8 mouse cellular contexts compared by ENCODE assay signal in genomic region chrX:85048141-85049110, GRCm38 (mm10).
DNase-seq lines count a peak whose midpoint lies in the region; ATAC-seq and TF ChIP-seq lines count a peak whose summit lies in the region.

No protein-coding gene starts in this region.

- ATAC-seq in erythroid progenitor cell, adult 5-6 weeks (replicated peaks; ENCODE audit: low FRiP score, poor library complexity, severe bottlenecking) = peak; percentile 68
- ATAC-seq in heart, embryonic 14.5 days (ENCODE audit: insufficient number of reproducible peaks, insufficient read depth, low FRiP score, low read depth) = peak; percentile 83
- peak; percentile 97 for ATAC-seq in kidney, embryonic 16.5 days (ENCODE audit: low FRiP score, low TSS enrichment)
- peak; percentile 90 for ATAC-seq in liver, embryonic 14.5 days (ENCODE audit: insufficient read depth)
- peak; percentile 92 for ATAC-seq in neural tube, embryonic 11.5 days (ENCODE audit: insufficient read depth, low FRiP score, low TSS enrichment)

- no peaks in the 10 kb centered on the region for H3K36me3 ChIP-seq in heart, embryonic 14.5 days (ENCODE audit: control insufficient read depth, insufficient read depth, low read length)
- H3K36me3 ChIP-seq in kidney, embryonic 16.5 days (ENCODE audit: insufficient read depth, low read length) = no peaks in the 10 kb centered on the region
- H3K36me3 ChIP-seq in liver, embryonic 14.5 days (replicated peaks; ENCODE audit: control insufficient read depth, insufficient read depth, low read depth) = no peaks in the 10 kb centered on the region
- H3K36me3 ChIP-seq in neural tube, embryonic 11.5 days (ENCODE audit: control insufficient read depth, insufficient read depth, low read length) = no peaks in the 10 kb centered on the region
- H3K36me3 ChIP-seq in testis, adult 2 months (ENCODE audit: control insufficient read depth, insufficient read depth, low read length) = no peaks in the 10 kb centered on the region

- H3K4me1 ChIP-seq in heart, embryonic 14.5 days (ENCODE audit: control insufficient read depth in 2 of 2, insufficient read depth in 2 of 2, low read length in 2 of 2) = no peaks in the 10 kb centered on the region; a peak in 1 of 4 replicates
- no peaks in the 10 kb centered on the region for H3K4me1 ChIP-seq in kidney, embryonic 16.5 days (ENCODE audit: insufficient read depth, low read length)
- H3K4me1 ChIP-seq in liver, embryonic 14.5 days (replicated peaks; ENCODE audit: control insufficient read depth in 2 of 2, insufficient read depth in 2 of 2, low read length in 1 of 2) = no peaks in the 10 kb centered on the region
- H3K4me1 ChIP-seq in neural tube, embryonic 11.5 days (ENCODE audit: control insufficient read depth, insufficient read depth, low read length) = no peaks in the 10 kb centered on the region
- H3K4me1 ChIP-seq in testis, adult 2 months (ENCODE audit: control insufficient read depth, insufficient read depth, low read length) = no peaks in the 10 kb centered on the region

- H3K9me3 ChIP-seq in heart, embryonic 14.5 days (ENCODE audit: control insufficient read depth, low read length) = no peaks in the 10 kb centered on the region
- no peaks in the 10 kb centered on the region for H3K9me3 ChIP-seq in kidney, embryonic 16.5 days (ENCODE audit: low read length)
- H3K9me3 ChIP-seq in liver, embryonic 14.5 days (ENCODE audit: control insufficient read depth, low read length) = no peaks in the 10 kb centered on the region
- H3K9me3 ChIP-seq in neural tube, embryonic 11.5 days (ENCODE audit: control insufficient read depth, low read length) = no peaks in the 10 kb centered on the region

- TF ChIP-seq EP300 in liver, embryonic 14.5 days (IDR thresholded peaks at IDR 0.05; ENCODE audit: low read depth) = no peak

- DNase-seq in spleen, adult 12 weeks (ENCODE audit: low spot score) = peak; percentile 1
- no peak for DNase-seq in spleen, postnatal 14 days (ENCODE audit: low spot score in 2 of 2)
- DNase-seq in liver, embryonic 14.5 days (ENCODE audit: low read depth in 3 of 3, low spot score in 3 of 3) = peak; percentile 0 to 14 (median 6)
- DNase-seq in neural tube, embryonic 11.5 days (ENCODE audit: low spot score) = peak; percentile 56

- peak overlapping the region; percentile 41 to 60; a peak in 2 of 4 replicates for H3K27ac ChIP-seq in heart, embryonic 14.5 days (replicated peaks in 1 of 2; ENCODE audit: control insufficient read depth in 1 of 2, insufficient read depth in 1 of 2, low read depth in 2 of 2, low read length in 2 of 2)
- H3K27ac ChIP-seq in kidney, embryonic 16.5 days (ENCODE audit: low read length) = peak overlapping the region; percentile 63
- H3K27ac ChIP-seq in liver, embryonic 14.5 days = no peak overlapping the region
- no peak overlapping the region for H3K27ac ChIP-seq in neural tube, embryonic 11.5 days (ENCODE audit: low read depth, low read length)
- peak overlapping the region; percentile 76 for H3K27ac ChIP-seq in testis, adult 2 months (ENCODE audit: control insufficient read depth, insufficient read depth, low read depth, low read length)

- peak overlapping the region; percentile 61 to 86 for H3K4me3 ChIP-seq in heart, embryonic 14.5 days (ENCODE audit: control insufficient read depth in 1 of 2, insufficient read depth in 1 of 2, low read depth in 1 of 2, low read length in 2 of 2)
- H3K4me3 ChIP-seq in kidney, embryonic 16.5 days (ENCODE audit: low read length) = peak overlapping the region; percentile 61
- peak overlapping the region; percentile 53 to 72 for H3K4me3 ChIP-seq in liver, embryonic 14.5 days (ENCODE audit: insufficient read depth in 1 of 2, low read depth in 2 of 2, low read length in 2 of 2)
- H3K4me3 ChIP-seq in neural tube, embryonic 11.5 days (ENCODE audit: low read depth, low read length) = peak overlapping the region; percentile 51
- peak overlapping the region; percentile 85 for H3K4me3 ChIP-seq in testis, adult 2 months (ENCODE audit: control insufficient read depth, low read depth, low read length)

- 21% methylated on average over 46 of the region's 47 CpGs for WGBS in heart, embryonic 14.5 days
- 23% methylated on average over 45 of the region's 47 CpGs for WGBS in kidney, embryonic 16.5 days
- WGBS in liver, embryonic 14.5 days (ENCODE audit: insufficient replicate concordance) = 11% methylated on average over 46 of the region's 47 CpGs
- 19% methylated on average over 35 of the region's 47 CpGs for WGBS in neural tube, embryonic 11.5 days

- H3K27me3 ChIP-seq in heart, embryonic 14.5 days (ENCODE audit: control insufficient read depth, insufficient read depth, low read length) = no peaks in the 10 kb centered on the region
- H3K27me3 ChIP-seq in kidney, embryonic 16.5 days (ENCODE audit: insufficient read depth, low read length) = peaks cover 8% of the 10 kb centered on the region; the same call in 1 of the 2 replicates
- no peaks in the 10 kb centered on the region for H3K27me3 ChIP-seq in liver, embryonic 14.5 days (ENCODE audit: control insufficient read depth, insufficient read depth, low read length)
- no peaks in the 10 kb centered on the region for H3K27me3 ChIP-seq in neural tube, embryonic 11.5 days (ENCODE audit: control insufficient read depth, insufficient read depth, low read length)
- H3K27me3 ChIP-seq in testis, adult 2 months (ENCODE audit: control insufficient read depth, insufficient read depth, low read length) = no peaks in the 10 kb centered on the region

- peak overlapping the region; percentile 67 for H3K4me2 ChIP-seq in heart, embryonic 14.5 days (ENCODE audit: low read length)
- H3K4me2 ChIP-seq in kidney, embryonic 16.5 days (replicated peaks; ENCODE audit: low read depth, low read length) = peak overlapping the region; percentile 61
- H3K4me2 ChIP-seq in liver, embryonic 14.5 days (ENCODE audit: low read depth) = peak overlapping the region; percentile 63
- peak overlapping the region; percentile 56 for H3K4me2 ChIP-seq in neural tube, embryonic 11.5 days (ENCODE audit: low read depth)

- TF ChIP-seq POLR2A in testis, adult 2 months (IDR thresholded peaks at IDR 0.05; ENCODE audit: control insufficient read depth, low read depth, low read length) = no peak

- peak overlapping the region; percentile 73 for H3K9ac ChIP-seq in heart, embryonic 14.5 days (ENCODE audit: low read length)
- H3K9ac ChIP-seq in kidney, embryonic 16.5 days (replicated peaks; ENCODE audit: low read length) = peak overlapping the region; percentile 68
- peak overlapping the region; percentile 23; the same call in 1 of the 2 replicates for H3K9ac ChIP-seq in liver, embryonic 14.5 days (replicated peaks)
- peak overlapping the region; percentile 62 for H3K9ac ChIP-seq in neural tube, embryonic 11.5 days (ENCODE audit: low read length)

- TF ChIP-seq CTCF in liver, embryonic 14.5 days (IDR thresholded peaks at IDR 0.05; ENCODE audit: low read depth) = no peak
- no peak for TF ChIP-seq CTCF in testis, adult 2 months (IDR thresholded peaks at IDR 0.05; ENCODE audit: control insufficient read depth, insufficient read depth, insufficient replicate concordance, low read depth, low read length)

Comparison
In these comparisons a context has a peak if more than half of its experiments do, and no peak if none do; other contexts are left out.
1. DNase-seq: peak in spleen, adult 12 weeks (single experiment), liver, embryonic 14.5 days (3 of 3) and neural tube, embryonic 11.5 days (single experiment); none in spleen, postnatal 14 days (0 of 2).
2. H3K27ac ChIP-seq: peak in heart, embryonic 14.5 days (2 of 2), kidney, embryonic 16.5 days (single experiment) and testis, adult 2 months (single experiment); none in liver, embryonic 14.5 days (single experiment) and neural tube, embryonic 11.5 days (single experiment).
3. H3K9ac ChIP-seq: peak in every context shown above with its lines; median percentile 73 in heart, embryonic 14.5 days; 68 in kidney, embryonic 16.5 days; 62 in neural tube, embryonic 11.5 days; 23 in liver, embryonic 14.5 days.
4. Peak in every context shown above with its lines, with median percentiles within 50 percentile points of each other: ATAC-seq, H3K4me2 ChIP-seq and H3K4me3 ChIP-seq.